Mouse (Mus musculus): ENCODE results near the gene Olfr355.

DNA sequence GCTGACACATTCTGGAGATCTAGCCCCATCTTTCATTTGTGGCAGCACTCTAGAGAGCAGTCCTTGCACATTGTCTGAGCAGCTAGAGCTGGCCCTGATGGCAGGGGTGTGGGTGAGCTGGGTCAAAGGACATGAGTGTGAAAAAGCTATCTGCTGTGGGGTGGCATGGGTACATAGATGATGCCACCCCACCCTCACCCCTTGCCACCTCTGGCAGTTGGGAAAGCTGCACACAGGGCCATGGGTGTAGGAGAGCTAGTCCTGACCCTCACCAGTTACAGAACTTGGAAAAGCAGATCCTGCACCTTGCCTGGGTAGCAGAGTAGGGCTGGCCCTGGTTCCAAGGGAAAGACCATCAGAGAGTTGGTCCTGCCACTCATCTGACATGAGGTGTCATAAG is 31.6 kb downstream of the Olfr355 start:
- no peak for TF ChIP-seq MYB (IDR thresholded peaks at IDR 0.05; ENCODE audit: low read depth, low read length)
- no peak for TF ChIP-seq CTCF (IDR thresholded peaks at IDR 0.05 in 2 of 3, conservative IDR thresholded peaks at IDR 0.05 in 1 of 3; ENCODE audit: control insufficient read depth in 1 of 3, insufficient read depth in 1 of 3, low read depth in 2 of 3, low read length in 3 of 3, poor library complexity in 1 of 3, severe bottlenecking in 1 of 3)

Data from MEL (cell line).